Mouse (Mus musculus) heart, embryonic 13.5 days (tissue): Measurements from ENCODE around the gene Col19a1. TPM values are rescaled to one million over a fixed set of nuclear protein-coding genes. Genes with fewer than 3 reads are reported as not detected.

Source experiments
- ATAC-seq: fragments of 200-750 bp; cut with Nextera tagmentation; 2 replicates; pipeline ENCODE4 v1.8.0; 2017; ENCODE audit warnings: moderate TSS enrichment; ENCODE audit not compliant: insufficient number of reproducible peaks, low FRiP score, low TSS enrichment; ENCODE audit errors: extremely low read depth
- H3K27ac ChIP-seq: fragments of 300-500 bp; sonication (generic); replicated peaks from 2 replicates; pipeline ENCODE4 v1.5.1; 2015; ENCODE audit warnings: moderate library complexity, mild to moderate bottlenecking, inconsistent platforms
- H3K27me3 ChIP-seq: fragments of 300-500 bp; sonication (generic); replicated peaks from 2 replicates; pipeline ENCODE4 v1.6.1; 2015; ENCODE audit warnings: mild to moderate bottlenecking, inconsistent platforms
- H3K36me3 ChIP-seq: fragments of 300-500 bp; sonication (generic); 2 replicates; pipeline ENCODE4 v1.6.1; 2015; ENCODE audit warnings: mild to moderate bottlenecking, inconsistent platforms
- H3K4me1 ChIP-seq: fragments of 300-500 bp; sonication (generic); 2 replicates; pipeline ENCODE4 v1.6.1; 2015; ENCODE audit warnings: inconsistent platforms
- H3K4me2 ChIP-seq: fragments of 300-500 bp; sonication (generic); 2 replicates; pipeline ENCODE4 v1.6.1; 2015; ENCODE audit warnings: inconsistent platforms, mild to moderate bottlenecking, moderate library complexity
- H3K4me3 ChIP-seq: fragments of 300-500 bp; sonication (generic); 2 replicates; pipeline ENCODE4 v1.5.1; 2015; ENCODE audit warnings: moderate library complexity, mild to moderate bottlenecking, inconsistent platforms
- H3K9ac ChIP-seq: fragments of 300-500 bp; sonication (generic); 2 replicates; pipeline ENCODE4 v1.6.1; 2015; ENCODE audit warnings: inconsistent platforms, mild to moderate bottlenecking, moderate library complexity
- H3K9me3 ChIP-seq: fragments of 300-500 bp; sonication (generic); 2 replicates; pipeline ENCODE4 v1.6.1; 2016; ENCODE audit warnings: inconsistent platforms
- WGBS: fragments of 180-500 bp; shearing (Covaris S2); methylation state at CpG from one replicate; pipeline ENCODE4 v1.1.7; 2015; ENCODE audit warnings: mixed read lengths; 5-methylcytosine and 5-hydroxymethylcytosine counted together
- polyA plus RNA-seq: library from polyadenylated mRNA; unstranded; fragments of >200 nt; fragmentation: Nextera tagmentation; extraction: Ambion mirVana; gene quantifications from 2 replicates; pipeline ENCODE4 v1.2.1, GENCODE M21; 2015

The Col19a1 gene
- polyA plus RNA-seq, 1 experiment from 2014 or later = not detected

- Histone ChIP-seq H3K9me3 (no peaks in the 10 kb centered on the region), H3K36me3 (no peaks in the 10 kb centered on the region), H3K4me2 (peak overlapping the region; percentile 21; the same call in 1 of the 2 replicates), H3K4me3 (no peak overlapping the region), H3K27ac (no peak overlapping the region), H3K9ac (no peak overlapping the region), H3K27me3 (no peaks in the 10 kb centered on the region), H3K4me1 (no peaks in the 10 kb centered on the region)
- no peak for ATAC-seq
- 14% methylated on average over 8 of the region's 8 CpGs for WGBS
Measured at GRCm38 (mm10) chr1:24302674-24303073, 284.6 kb downstream of the Col19a1 start.

DNA sequence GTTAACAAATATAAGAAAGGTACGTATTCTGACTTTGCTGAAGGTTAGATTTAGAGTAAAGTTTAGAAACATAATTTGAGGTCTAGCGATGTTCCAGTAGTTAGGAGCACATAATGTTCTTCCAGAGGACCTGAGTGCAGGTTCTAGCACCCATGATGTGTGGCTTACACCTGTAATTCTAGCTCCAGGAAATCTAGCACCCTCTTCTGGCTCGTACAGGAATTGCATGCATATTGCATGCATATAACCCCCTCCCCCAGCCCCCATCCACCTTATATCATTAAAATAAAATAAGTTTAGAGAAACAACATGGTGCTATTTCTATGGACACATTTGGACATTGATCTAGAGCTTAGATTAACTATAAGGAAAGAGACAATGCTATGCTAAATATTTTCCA lies 286.6 kb downstream of the Col19a1 start:
- H3K4me3 ChIP-seq = no peak overlapping the region
- no peak overlapping the region for H3K9ac ChIP-seq
- H3K9me3 ChIP-seq = peaks cover 2% of the 10 kb centered on the region; the same call in 1 of the 2 replicates
- 78% methylated on average over 3 of the region's 3 CpGs for WGBS
- H3K4me1 ChIP-seq = no peaks in the 10 kb centered on the region
- no peaks in the 10 kb centered on the region for H3K36me3 ChIP-seq
- H3K4me2 ChIP-seq = no peak overlapping the region
- H3K27me3 ChIP-seq = no peaks in the 10 kb centered on the region
- ATAC-seq = no peak
- no peak overlapping the region for H3K27ac ChIP-seq

DNA sequence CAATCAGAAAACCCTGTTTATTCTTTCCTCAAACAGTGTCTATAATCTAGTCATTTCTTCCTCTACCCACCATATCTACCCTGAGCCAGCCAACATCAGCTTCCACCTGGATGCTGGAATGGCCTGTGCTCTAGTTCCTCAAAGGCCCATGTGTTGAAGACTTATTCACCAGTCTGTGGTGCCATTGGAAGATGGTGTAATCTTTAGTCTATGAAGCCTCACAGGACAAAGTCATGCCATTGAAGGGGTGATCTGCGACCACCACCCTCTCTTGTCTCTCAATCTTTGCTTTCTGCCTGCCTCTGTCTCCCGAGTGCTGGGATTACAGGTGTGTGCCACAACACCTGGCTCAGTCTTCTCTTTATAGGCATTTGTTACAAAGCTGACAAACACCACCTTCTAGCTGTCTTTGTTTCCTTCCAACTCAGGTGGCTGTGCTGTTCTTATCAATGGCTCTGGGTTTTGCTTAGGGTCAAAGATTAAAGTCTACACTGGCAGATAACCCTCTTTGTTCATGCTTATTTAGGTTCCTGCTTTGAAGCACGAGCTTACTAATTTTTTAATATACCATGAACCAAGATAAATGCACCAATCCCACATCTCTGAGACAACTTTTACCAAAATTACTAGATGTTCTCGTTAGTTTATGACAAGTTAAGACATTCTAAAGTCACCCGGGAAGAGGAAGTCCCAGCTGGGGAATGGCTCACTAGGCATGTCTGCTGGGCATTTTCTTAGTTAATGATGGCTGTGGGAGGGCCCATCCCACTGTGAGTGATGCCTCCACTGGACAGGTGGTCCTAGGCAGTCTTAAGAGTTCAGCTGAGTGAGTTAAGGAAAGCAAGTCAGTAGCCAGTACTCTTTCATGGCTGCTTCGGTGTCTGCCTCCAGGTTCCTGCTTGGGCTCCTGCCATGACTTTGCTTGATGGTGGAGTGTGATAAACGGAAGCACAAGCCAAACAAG lies 292.0 kb downstream of the Col19a1 start:
- 71% methylated on average over 7 of the region's 7 CpGs for WGBS
- Histone ChIP-seq H3K36me3 (no peaks in the 10 kb centered on the region), H3K27ac (no peak overlapping the region), H3K27me3 (no peaks in the 10 kb centered on the region), H3K9ac (no peak overlapping the region), H3K4me3 (no peak overlapping the region), H3K9me3 (peaks cover 2% of the 10 kb centered on the region; the same call in 1 of the 2 replicates), H3K4me2 (no peak overlapping the region), H3K4me1 (no peaks in the 10 kb centered on the region)
- ATAC-seq = no peak

GRCm38 (mm10) chr1:24292515-24292914 lies 294.8 kb downstream of the Col19a1 start:
- Histone ChIP-seq H3K4me2 (no peak overlapping the region), H3K9me3 (peaks cover 2% of the 10 kb centered on the region; the same call in 1 of the 2 replicates), H3K4me3 (no peak overlapping the region), H3K4me1 (no peaks in the 10 kb centered on the region), H3K36me3 (no peaks in the 10 kb centered on the region), H3K27ac (no peak overlapping the region), H3K9ac (no peak overlapping the region), H3K27me3 (no peaks in the 10 kb centered on the region)
- WGBS = 63% methylated on average over 2 of the region's 2 CpGs
- no peak for ATAC-seq

DNA sequence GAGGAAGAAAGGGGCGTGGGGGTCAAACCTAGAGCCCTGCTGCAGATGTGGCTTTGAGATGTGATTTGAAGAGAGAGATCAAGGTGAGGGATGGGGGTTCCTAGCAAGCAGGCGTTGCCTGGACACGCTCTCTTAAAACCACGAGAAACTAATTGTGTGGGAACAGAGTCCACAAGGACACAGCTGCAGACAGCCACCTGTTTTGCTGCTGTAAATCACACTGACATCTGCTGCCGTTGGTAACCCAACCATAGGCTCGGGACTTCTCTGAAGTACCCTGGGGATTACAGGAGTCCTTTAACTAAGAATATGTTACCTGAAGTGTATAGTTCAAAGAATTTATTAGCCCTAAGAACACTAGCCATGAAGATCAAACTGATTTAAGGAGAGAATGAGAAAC lies 300.9 kb downstream of the Col19a1 start:
- Histone ChIP-seq H3K9ac (no peak overlapping the region), H3K36me3 (no peaks in the 10 kb centered on the region), H3K4me3 (no peak overlapping the region), H3K27ac (no peak overlapping the region), H3K4me1 (no peaks in the 10 kb centered on the region), H3K9me3 (no peaks in the 10 kb centered on the region), H3K27me3 (no peaks in the 10 kb centered on the region), H3K4me2 (no peak overlapping the region)
- no peak for ATAC-seq
- 66% methylated on average over 6 of the region's 6 CpGs for WGBS

GRCm38 (mm10) chr1:24267022-24267421 lies 320.2 kb downstream of the Col19a1 start:
- no peak overlapping the region for H3K4me2 ChIP-seq
- H3K9me3 ChIP-seq = no peaks in the 10 kb centered on the region
- no peak overlapping the region for H3K4me3 ChIP-seq
- no peak overlapping the region for H3K9ac ChIP-seq
- H3K27me3 ChIP-seq = no peaks in the 10 kb centered on the region
- H3K36me3 ChIP-seq = no peaks in the 10 kb centered on the region
- no peak for ATAC-seq
- no peak overlapping the region for H3K27ac ChIP-seq
- 33% methylated on average over 3 of the region's 3 CpGs for WGBS
- H3K4me1 ChIP-seq = no peaks in the 10 kb centered on the region

- H3K4me1 ChIP-seq = no peaks in the 10 kb centered on the region
- H3K27ac ChIP-seq = no peak overlapping the region
- H3K4me2 ChIP-seq = no peak overlapping the region
- no peaks in the 10 kb centered on the region for H3K36me3 ChIP-seq
- no peak overlapping the region for H3K9ac ChIP-seq
- H3K9me3 ChIP-seq = no peaks in the 10 kb centered on the region
- H3K4me3 ChIP-seq = no peak overlapping the region
- ATAC-seq = no peak
- no peaks in the 10 kb centered on the region for H3K27me3 ChIP-seq
Measured at GRCm38 (mm10) chr1:24261181-24261580, 326.1 kb downstream of the Col19a1 start.

GRCm38 (mm10) chr1:24259419-24259818 lies 327.9 kb downstream of the Col19a1 start:
- Histone ChIP-seq H3K9me3 (no peaks in the 10 kb centered on the region), H3K36me3 (no peaks in the 10 kb centered on the region), H3K27me3 (no peaks in the 10 kb centered on the region), H3K27ac (no peak overlapping the region), H3K4me2 (no peak overlapping the region), H3K4me1 (no peaks in the 10 kb centered on the region), H3K4me3 (no peak overlapping the region), H3K9ac (no peak overlapping the region)
- ATAC-seq = no peak
- WGBS = 70% methylated on average over 6 of the region's 6 CpGs

GRCm38 (mm10) chr1:24257961-24258360 lies 329.3 kb downstream of the Col19a1 start:
- H3K4me3 ChIP-seq = no peak overlapping the region
- no peaks in the 10 kb centered on the region for H3K9me3 ChIP-seq
- no peak overlapping the region for H3K9ac ChIP-seq
- no peak overlapping the region for H3K4me2 ChIP-seq
- no peak for ATAC-seq
- H3K4me1 ChIP-seq = no peaks in the 10 kb centered on the region
- 72% methylated on average over 5 of the region's 5 CpGs for WGBS
- no peaks in the 10 kb centered on the region for H3K27me3 ChIP-seq
- H3K27ac ChIP-seq = no peak overlapping the region
- H3K36me3 ChIP-seq = no peaks in the 10 kb centered on the region

- no peaks in the 10 kb centered on the region for H3K27me3 ChIP-seq
Measured at GRCm38 (mm10) chr1:24249105-24249664, 338.1 kb downstream of the Col19a1 start.

DNA sequence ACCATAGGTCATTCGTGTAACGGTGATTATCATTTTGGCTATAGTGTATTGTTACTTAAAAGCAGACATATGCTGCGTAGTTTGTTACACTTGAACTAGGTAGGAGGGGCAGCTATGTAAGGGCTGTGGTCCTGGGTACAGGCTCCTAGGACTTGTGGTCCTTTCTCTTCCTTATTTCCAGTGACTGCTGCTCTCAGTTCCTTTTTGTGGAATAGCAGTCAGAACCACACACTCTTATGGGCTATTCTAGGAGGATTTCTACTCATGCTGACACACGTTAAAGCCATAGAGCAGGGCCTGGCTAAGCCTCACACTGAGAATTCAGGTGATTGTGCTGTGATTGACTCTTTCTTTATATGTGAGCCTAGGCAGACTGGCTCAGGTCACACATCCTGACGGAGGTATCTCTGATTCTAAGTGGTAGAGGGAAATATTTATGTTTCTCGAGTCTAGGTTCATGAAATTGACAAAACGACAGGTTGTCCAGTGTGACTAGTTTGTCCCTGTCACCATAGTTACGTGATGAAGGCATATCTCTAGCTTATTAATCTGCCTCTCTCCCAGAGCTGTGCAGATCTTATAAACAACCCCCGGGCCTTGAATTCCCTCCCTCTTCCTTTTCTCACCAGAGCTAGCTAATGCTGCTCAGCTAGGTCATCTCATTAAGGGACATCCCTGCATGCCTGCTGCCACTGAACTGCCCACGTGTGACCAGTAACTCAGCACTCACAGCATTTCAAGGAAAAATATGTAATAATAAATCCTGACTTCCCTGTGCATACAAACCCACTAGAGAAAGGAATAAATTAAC lies 338.8 kb downstream of the Col19a1 start:
- WGBS = 59% methylated on average over 10 of the region's 10 CpGs
- Histone ChIP-seq H3K4me1 (no peaks in the 10 kb centered on the region), H3K27ac (no peak overlapping the region), H3K9ac (no peak overlapping the region), H3K9me3 (no peaks in the 10 kb centered on the region), H3K4me2 (no peak overlapping the region), H3K36me3 (no peaks in the 10 kb centered on the region), H3K27me3 (no peaks in the 10 kb centered on the region), H3K4me3 (no peak overlapping the region)
- no peak for ATAC-seq

More at GRCm38 (mm10) chr1:24249105-24249664, 338.1 kb downstream of the Col19a1 start:
- no peak overlapping the region for H3K9ac ChIP-seq
- H3K4me2 ChIP-seq = no peak overlapping the region
- H3K36me3 ChIP-seq = no peaks in the 10 kb centered on the region
- no peak overlapping the region for H3K27ac ChIP-seq
- 53% methylated on average over 3 of the region's 3 CpGs for WGBS
- H3K4me1 ChIP-seq = no peaks in the 10 kb centered on the region
- no peaks in the 10 kb centered on the region for H3K9me3 ChIP-seq
- no peak for ATAC-seq
- no peak overlapping the region for H3K4me3 ChIP-seq
